Mouse (Mus musculus) heart, postnatal 0 days (tissue): Measurements from ENCODE around the gene Zfp839.

Experiments used
- CTCF ChIP-seq: IDR thresholded peaks from 2 replicates; pipeline ENCODE4 v1.5.1; 2016; ENCODE audit warnings: antibody characterized with exemption, control low read depth, low read depth
- EP300 ChIP-seq: IDR thresholded peaks from 2 replicates; pipeline ENCODE4 v1.6.1; 2016; ENCODE audit warnings: antibody characterized with exemption, low read depth

DNA sequence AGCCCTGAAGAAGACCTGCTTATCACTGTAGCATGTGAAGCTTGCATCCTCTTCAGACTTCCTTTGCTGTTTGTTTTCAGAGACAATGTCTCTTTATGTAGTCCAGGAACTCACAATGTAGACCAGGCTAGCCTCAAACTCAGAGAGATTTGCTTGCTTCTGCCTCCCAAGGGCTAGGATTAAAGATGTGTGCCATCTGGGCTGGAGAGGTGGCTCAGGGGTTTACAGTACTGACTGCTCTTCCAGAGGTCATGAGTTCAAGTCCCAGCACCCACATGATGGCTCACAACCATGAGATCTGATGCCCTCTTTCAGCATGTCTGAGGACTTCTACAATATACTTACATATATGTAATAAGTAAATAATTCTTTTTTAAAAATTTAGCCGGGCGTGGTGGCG, 14.9 kb upstream of the Zfp839 start:
- TF ChIP-seq EP300 (no peak), CTCF (no peak)
